ENCODE assay signal across 17 mouse cellular contexts in genomic region chr15:100576810-100577209, GRCm38 (mm10).
"Had no signal": no experiment of that assay in that cellular context is flagged by ENCODE, and none has a peak within 500 bp of the region (broad histone marks: within the 10 kb centered on the region; RNA-seq: fewer than 3 reads in every experiment).

No protein-coding gene starts in this region.

- H3K9me3 ChIP-seq: lung, embryonic 15.5 days; megakaryocyte, embryonic 14.5 days; midbrain, embryonic 13.5 days; midbrain, embryonic 15.5 days; neural tube, embryonic 12.5 days; stomach, embryonic 15.5 days had no signal

- H3K9ac ChIP-seq: lung, embryonic 15.5 days; midbrain, embryonic 13.5 days; midbrain, embryonic 15.5 days; neural tube, embryonic 12.5 days; stomach, embryonic 15.5 days had no signal

- H3K27ac ChIP-seq: lung, embryonic 15.5 days; macrophage; midbrain, embryonic 13.5 days; midbrain, embryonic 15.5 days; neural tube, embryonic 12.5 days; stomach, embryonic 15.5 days; stomach, postnatal 0 days had no signal

- H3K27me3 ChIP-seq: lung, embryonic 15.5 days; midbrain, embryonic 13.5 days; midbrain, embryonic 15.5 days; neural tube, embryonic 12.5 days; stomach, embryonic 15.5 days had no signal

- ATAC-seq: lung, postnatal 0 days; midbrain, embryonic 13.5 days; midbrain, embryonic 15.5 days had no signal

- H3K4me1 ChIP-seq: neural tube, embryonic 12.5 days had no signal

- H3K36me3 ChIP-seq: lung, embryonic 15.5 days; stomach, embryonic 15.5 days had no signal

- DNase-seq: lung, adult 2 months; lung, postnatal 14 days; lung, postnatal 36 days; right cerebral cortex, postnatal 14 days; thymus, adult 2 months; thymus, postnatal 25 days; thymus, postnatal 4 days had no signal

- H3K4me3 ChIP-seq: lung, embryonic 15.5 days; megakaryocyte, embryonic 14.5 days; midbrain, embryonic 13.5 days; midbrain, embryonic 15.5 days; neural tube, embryonic 12.5 days; stomach, embryonic 15.5 days had no signal

- H3K4me2 ChIP-seq: lung, embryonic 15.5 days; midbrain, embryonic 11.5 days; midbrain, embryonic 13.5 days; midbrain, embryonic 15.5 days; neural tube, embryonic 12.5 days; stomach, embryonic 15.5 days had no signal
